Mouse (Mus musculus): ENCODE data around the gene Olfr545.
"Not testable (repeated sequence)": the region's sequence is repeated elsewhere in the genome, so short reads cannot be mapped to it uniquely, and the experiment has no call there.

Gene Olfr545

DNA sequence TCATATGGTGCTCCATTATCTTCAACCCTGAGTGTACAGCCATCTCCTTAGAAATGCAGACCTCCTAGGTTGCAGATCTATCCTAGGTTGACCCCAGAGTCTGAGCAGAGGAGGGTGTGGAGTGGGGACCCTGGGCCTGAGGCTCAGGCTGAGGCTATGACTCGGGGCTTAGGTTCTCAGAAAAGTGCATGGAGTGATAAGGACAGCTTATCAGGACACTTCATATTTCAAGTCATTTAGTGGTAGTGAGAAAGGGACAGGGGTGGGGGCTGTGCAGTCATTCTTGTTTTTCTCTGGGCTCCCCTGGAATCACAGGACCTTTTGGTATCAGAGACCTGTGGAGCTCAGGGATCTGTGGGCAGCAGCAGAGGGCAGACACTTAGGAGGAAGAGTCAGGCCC lies 13.3 kb downstream of the Olfr545 start:
- Histone ChIP-seq H3K4me3 (replicated peaks; ENCODE audit: low read length) (no peak overlapping the region), H3K9me3 (ENCODE audit: low read length) (no peaks in the 10 kb centered on the region), H3K4me1 (replicated peaks; ENCODE audit: low read depth, low read length) (no peaks in the 10 kb centered on the region; the same call in 1 of the 2 replicates), H3K27me3 (ENCODE audit: insufficient read depth, low read length) (peaks cover 7% of the 10 kb centered on the region; the same call in 1 of the 2 replicates), H3K36me3 (ENCODE audit: insufficient read depth, low read length) (no peaks in the 10 kb centered on the region)
- no peak for TF ChIP-seq POU5F1 (IDR thresholded peaks at IDR 0.05; ENCODE audit: borderline replicate concordance, low read length)
- no peak for TF ChIP-seq CTCF (conservative IDR thresholded peaks at IDR 0.05; ENCODE audit: low read length)
- TF ChIP-seq NANOG (IDR thresholded peaks at IDR 0.05; ENCODE audit: borderline replicate concordance, low read length), result no peak

- not testable (repeated sequence) for H3K4me1 ChIP-seq (replicated peaks; ENCODE audit: low read depth, low read length); H3K4me3 ChIP-seq (replicated peaks; ENCODE audit: low read length); H3K27me3 ChIP-seq (ENCODE audit: insufficient read depth, low read length); H3K36me3 ChIP-seq (ENCODE audit: insufficient read depth, low read length); H3K9me3 ChIP-seq (ENCODE audit: low read length)
Observed at GRCm38 (mm10) chr7:102484766-102485165, 14.6 kb downstream of the Olfr545 start.

DNA sequence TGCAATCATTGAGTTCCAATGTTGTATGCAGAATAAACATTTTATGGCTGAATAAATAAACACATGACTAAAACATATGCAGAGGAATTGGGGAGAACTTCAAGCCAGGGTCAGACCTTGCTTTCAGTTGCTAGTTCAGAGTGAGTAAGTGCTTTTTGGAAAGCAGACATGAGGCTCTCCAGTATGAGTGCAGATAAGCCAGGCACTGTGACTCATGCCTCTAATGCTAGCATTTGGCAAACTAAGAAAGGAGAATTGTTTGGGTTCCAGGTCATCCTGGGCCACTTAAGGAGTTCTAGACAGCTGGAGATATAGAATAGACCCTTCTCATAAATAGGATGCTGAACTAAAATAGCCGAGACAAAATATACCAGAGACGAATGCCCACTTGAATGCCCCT lies 15.7 kb downstream of the Olfr545 start:
- no peaks in the 10 kb centered on the region for H3K9me3 ChIP-seq (ENCODE audit: low read length)
- H3K27me3 ChIP-seq (ENCODE audit: insufficient read depth, low read length), result peaks cover 7% of the 10 kb centered on the region; the same call in 1 of the 2 replicates
- TF ChIP-seq CTCF (conservative IDR thresholded peaks at IDR 0.05; ENCODE audit: low read length), result no peak
- no peak for TF ChIP-seq NANOG (IDR thresholded peaks at IDR 0.05; ENCODE audit: borderline replicate concordance, low read length)
- TF ChIP-seq POU5F1 (IDR thresholded peaks at IDR 0.05; ENCODE audit: borderline replicate concordance, low read length), result no peak
- H3K36me3 ChIP-seq (ENCODE audit: insufficient read depth, low read length), result no peaks in the 10 kb centered on the region
- H3K4me3 ChIP-seq (replicated peaks; ENCODE audit: low read length), result no peak overlapping the region
- peaks cover 8% of the 10 kb centered on the region for H3K4me1 ChIP-seq (replicated peaks; ENCODE audit: low read depth, low read length)

- Histone ChIP-seq H3K4me1 (replicated peaks; ENCODE audit: low read depth, low read length) (peaks cover 13% of the 10 kb centered on the region), H3K4me3 (replicated peaks; ENCODE audit: low read length) (no peak within 1 kb of the TSS), H3K36me3 (ENCODE audit: insufficient read depth, low read length) (no peaks in the 10 kb centered on the region), H3K9me3 (ENCODE audit: low read length) (no peaks in the 10 kb centered on the region), H3K27me3 (ENCODE audit: insufficient read depth, low read length) (peaks cover 7% of the 10 kb centered on the region; the same call in 1 of the 2 replicates)
- no peak for TF ChIP-seq POU5F1 (IDR thresholded peaks at IDR 0.05; ENCODE audit: borderline replicate concordance, low read length)
- TF ChIP-seq CTCF (conservative IDR thresholded peaks at IDR 0.05; ENCODE audit: low read length), result no peak
- TF ChIP-seq NANOG (IDR thresholded peaks at IDR 0.05; ENCODE audit: borderline replicate concordance, low read length), result no peak
Observed at GRCm38 (mm10) chr7:102481579-102481978, 17.8 kb downstream of the Olfr545 start, which contains the start of gene Olfr543. Olfr543 (minus strand) TSS chr7:102481679.

DNA sequence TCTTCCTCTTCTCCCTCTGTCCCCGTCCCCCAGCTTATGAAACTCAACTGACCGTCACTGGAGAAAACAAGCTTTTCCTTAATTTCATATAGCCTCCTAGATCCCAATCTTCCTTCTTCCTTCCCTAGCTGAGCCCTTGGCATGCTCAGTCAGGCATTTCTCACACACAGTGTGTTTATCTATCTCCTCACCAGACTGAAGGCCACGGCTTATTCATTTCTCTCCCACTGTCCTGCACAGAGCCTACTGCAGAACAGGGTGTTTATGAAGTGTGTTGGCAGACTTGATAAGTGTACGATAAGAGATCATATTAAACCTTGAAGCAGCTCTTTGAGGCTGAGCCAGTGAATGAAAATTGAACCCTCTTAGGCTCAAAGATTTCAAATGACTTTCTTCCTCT lies 18.6 kb downstream of the Olfr545 start:
- no peaks in the 10 kb centered on the region for H3K36me3 ChIP-seq (ENCODE audit: insufficient read depth, low read length)
- H3K4me3 ChIP-seq (replicated peaks; ENCODE audit: low read length), result no peak overlapping the region
- TF ChIP-seq NANOG (IDR thresholded peaks at IDR 0.05; ENCODE audit: borderline replicate concordance, low read length) (no peak), POU5F1 (IDR thresholded peaks at IDR 0.05; ENCODE audit: borderline replicate concordance, low read length) (no peak), CTCF (conservative IDR thresholded peaks at IDR 0.05; ENCODE audit: low read length) (no peak)
- H3K4me1 ChIP-seq (replicated peaks; ENCODE audit: low read depth, low read length), result peaks cover 13% of the 10 kb centered on the region
- H3K9me3 ChIP-seq (ENCODE audit: low read length), result no peaks in the 10 kb centered on the region
- H3K27me3 ChIP-seq (ENCODE audit: insufficient read depth, low read length), result peaks cover 7% of the 10 kb centered on the region; the same call in 1 of the 2 replicates

DNA sequence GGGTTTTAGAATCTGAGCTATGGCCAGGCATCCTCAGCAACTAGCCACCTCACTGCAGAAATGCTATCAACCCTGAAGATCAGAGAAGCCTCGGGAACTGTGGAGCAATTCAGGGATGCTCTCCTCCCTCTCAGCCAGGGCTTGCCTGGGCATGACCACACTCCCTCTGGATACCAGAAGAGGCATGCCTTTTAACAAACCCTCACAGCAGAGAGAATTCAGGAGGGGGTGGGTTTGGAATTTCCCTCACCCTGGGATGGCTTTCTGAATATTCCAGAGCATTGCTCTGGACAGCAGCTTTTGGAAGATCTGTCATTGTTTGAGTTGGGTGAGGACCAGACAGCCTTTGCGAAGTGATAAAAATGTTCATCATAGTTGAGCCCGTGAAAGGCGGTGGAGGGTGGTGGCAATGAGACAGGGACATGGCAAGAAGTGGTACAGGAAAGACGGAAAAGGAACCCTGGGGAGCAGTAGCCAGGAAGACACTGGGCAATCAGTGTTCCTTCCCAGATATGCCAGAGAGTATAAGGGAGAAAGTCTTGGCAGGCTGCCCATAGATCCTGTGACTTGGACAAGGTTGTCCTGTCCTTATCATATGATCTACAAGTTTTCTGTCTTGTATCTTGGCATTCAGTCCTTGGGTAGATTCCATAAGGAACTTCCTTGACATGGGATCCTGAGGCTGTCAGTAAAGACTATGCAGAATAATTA lies 19.9 kb downstream of the Olfr545 start:
- Histone ChIP-seq H3K4me3 (replicated peaks; ENCODE audit: low read length) (no peak overlapping the region), H3K9me3 (ENCODE audit: low read length) (no peaks in the 10 kb centered on the region), H3K36me3 (ENCODE audit: insufficient read depth, low read length) (no peaks in the 10 kb centered on the region), H3K4me1 (replicated peaks; ENCODE audit: low read depth, low read length) (peaks cover 13% of the 10 kb centered on the region), H3K27me3 (ENCODE audit: insufficient read depth, low read length) (peaks cover 7% of the 10 kb centered on the region; the same call in 1 of the 2 replicates)
- TF ChIP-seq CTCF (conservative IDR thresholded peaks at IDR 0.05; ENCODE audit: low read length), result no peak
- no peak for TF ChIP-seq POU5F1 (IDR thresholded peaks at IDR 0.05; ENCODE audit: borderline replicate concordance, low read length)
- no peak for TF ChIP-seq NANOG (IDR thresholded peaks at IDR 0.05; ENCODE audit: borderline replicate concordance, low read length)

- no peak for TF ChIP-seq POU5F1 (IDR thresholded peaks at IDR 0.05; ENCODE audit: borderline replicate concordance, low read length)
- TF ChIP-seq CTCF (conservative IDR thresholded peaks at IDR 0.05; ENCODE audit: low read length), result no peak
- no peak for TF ChIP-seq NANOG (IDR thresholded peaks at IDR 0.05; ENCODE audit: borderline replicate concordance, low read length)
- H3K27me3 ChIP-seq (ENCODE audit: insufficient read depth, low read length), result peaks cover 6% of the 10 kb centered on the region; the same call in 1 of the 2 replicates
- H3K4me3 ChIP-seq (replicated peaks; ENCODE audit: low read length), result no peak overlapping the region
- H3K4me1 ChIP-seq (replicated peaks; ENCODE audit: low read depth, low read length), result peaks cover 13% of the 10 kb centered on the region
- H3K9me3 ChIP-seq (ENCODE audit: low read length), result no peaks in the 10 kb centered on the region
- H3K36me3 ChIP-seq (ENCODE audit: insufficient read depth, low read length), result no peaks in the 10 kb centered on the region
Observed at GRCm38 (mm10) chr7:102478926-102479325, 20.4 kb downstream of the Olfr545 start.

- Histone ChIP-seq H3K36me3 (ENCODE audit: insufficient read depth, low read length) (no peaks in the 10 kb centered on the region), H3K27me3 (ENCODE audit: insufficient read depth, low read length) (0 out of 2 replicates have a peak, but pooled peaks cover 3% of the 10 kb centered on the region), H3K4me3 (replicated peaks; ENCODE audit: low read length) (no peak overlapping the region), H3K4me1 (replicated peaks; ENCODE audit: low read depth, low read length) (peaks cover 13% of the 10 kb centered on the region), H3K9me3 (ENCODE audit: low read length) (no peaks in the 10 kb centered on the region)
- no peak for TF ChIP-seq NANOG (IDR thresholded peaks at IDR 0.05; ENCODE audit: borderline replicate concordance, low read length)
- no peak for TF ChIP-seq POU5F1 (IDR thresholded peaks at IDR 0.05; ENCODE audit: borderline replicate concordance, low read length)
- no peak for TF ChIP-seq CTCF (conservative IDR thresholded peaks at IDR 0.05; ENCODE audit: low read length)
Observed at GRCm38 (mm10) chr7:102478425-102478824, 20.9 kb downstream of the Olfr545 start.

DNA sequence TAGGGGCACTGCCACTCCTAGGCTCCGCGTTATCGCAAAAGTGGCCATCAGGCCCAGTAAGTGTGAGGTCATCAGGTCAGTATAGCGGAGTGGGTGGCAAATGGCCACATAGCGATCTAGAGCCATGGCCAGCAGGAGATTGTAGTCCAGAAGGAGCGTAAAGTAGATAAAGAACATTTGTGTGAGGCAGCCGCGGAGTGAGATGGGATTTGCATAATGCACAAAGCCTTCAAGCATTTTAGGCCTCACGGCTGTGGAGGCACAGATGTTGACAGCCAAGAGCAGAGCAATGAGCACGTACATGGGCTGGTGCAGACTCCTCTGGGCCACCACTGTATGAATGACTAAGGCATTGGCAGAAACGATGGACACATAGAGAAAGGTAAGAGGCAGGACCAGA lies 22.0 kb downstream of the Olfr545 start:
- Histone ChIP-seq H3K4me3 (replicated peaks; ENCODE audit: low read length) (no peak overlapping the region), H3K36me3 (ENCODE audit: insufficient read depth, low read length) (no peaks in the 10 kb centered on the region), H3K27me3 (ENCODE audit: insufficient read depth, low read length) (no peaks in the 10 kb centered on the region), H3K4me1 (replicated peaks; ENCODE audit: low read depth, low read length) (peaks cover 13% of the 10 kb centered on the region), H3K9me3 (ENCODE audit: low read length) (no peaks in the 10 kb centered on the region)
- TF ChIP-seq POU5F1 (IDR thresholded peaks at IDR 0.05; ENCODE audit: borderline replicate concordance, low read length) (0 out of 2 replicates have a peak, but pooled peaks have one; percentile 34), CTCF (conservative IDR thresholded peaks at IDR 0.05; ENCODE audit: low read length) (no peak; the same call in 1 of the 2 replicates), NANOG (IDR thresholded peaks at IDR 0.05; ENCODE audit: borderline replicate concordance, low read length) (no peak)
